Mouse (Mus musculus) B cell, adult (primary cell): ENCODE results near the gene Alpk3. TPM values are rescaled to one million over a fixed set of nuclear protein-coding genes. Genes with fewer than 3 reads are reported as not detected.

Source experiments
- total RNA-seq: library from RNA; stranded (reverse); gene quantifications from 4 replicates; pipeline ENCODE4 v1.2.4, GENCODE M21; 2023; ENCODE audit not compliant: inconsistent age

Alpk3 gene
- total RNA-seq, result 0.21 to 0.54 TPM (median 0.34 TPM) in 4 replicates

DNA sequence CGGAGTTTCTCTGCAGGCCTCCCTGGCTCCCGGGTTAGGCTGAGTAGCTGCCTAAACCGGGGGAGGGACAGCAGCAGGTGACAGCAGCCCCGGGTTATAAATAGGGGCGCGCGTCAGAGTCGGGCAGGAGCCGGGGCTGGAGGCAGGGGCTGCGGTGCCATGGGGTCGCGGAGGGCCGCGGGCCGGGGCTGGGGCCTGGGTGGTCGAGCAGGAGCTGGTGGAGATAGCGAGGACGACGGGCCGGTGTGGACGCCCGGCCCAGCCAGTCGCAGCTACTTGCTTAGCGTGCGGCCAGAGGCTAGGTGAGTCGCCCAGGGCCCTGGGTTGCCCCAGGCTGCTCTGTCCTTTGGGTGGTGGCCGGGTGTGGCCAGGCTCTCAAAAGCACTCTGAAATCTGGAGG, at the start of gene Alpk3:
Alpk3 (plus strand) TSS at position 130 of the 400 bp plus-strand sequence.

DNA sequence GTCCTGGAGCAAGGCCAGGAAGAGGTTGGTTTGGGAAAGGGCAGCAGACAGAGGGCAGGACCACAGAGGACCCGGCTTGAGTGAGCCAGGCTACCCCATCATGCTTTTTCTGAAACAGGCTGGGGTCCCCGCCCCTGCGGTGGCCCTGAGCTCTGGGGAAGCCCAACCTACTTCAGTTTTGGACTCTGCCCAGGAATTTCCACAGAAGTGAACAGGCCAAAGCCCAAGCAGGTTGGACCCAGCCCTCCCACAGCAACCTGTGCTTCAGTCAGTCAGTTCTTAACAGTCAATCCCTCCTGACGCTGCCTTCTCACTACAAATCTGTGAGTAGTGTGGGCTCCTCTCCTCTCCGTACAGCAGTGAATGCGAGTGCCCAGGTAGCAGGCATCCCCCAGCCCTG, 57.2 kb downstream of the Alpk3 start, which contains the start of gene Slc28a1:
Slc28a1 (plus strand) TSS at position 245 of the 400 bp plus-strand sequence.

Other genes starting within 250 kb of the Alpk3 start
- 461 to 537 TPM (median 510 TPM) in 4 replicates for gene Iqgap1, start 231.6 kb upstream of the Alpk3 start, total RNA-seq
- 6.3 to 7.9 TPM (median 7.4 TPM) in 4 replicates for gene Zscan2, start 196.7 kb upstream of the Alpk3 start, total RNA-seq
- gene Wdr73, start 156.3 kb upstream of the Alpk3 start, total RNA-seq, result 14.7 to 21.3 TPM (median 18.3 TPM) in 4 replicates
- gene Nmb, start 152.5 kb upstream of the Alpk3 start, total RNA-seq, result 11.0 to 13.3 TPM (median 11.3 TPM) in 4 replicates
- 78.0 to 99.4 TPM (median 83.5 TPM) in 4 replicates for gene Sec11a, start 109.8 kb upstream of the Alpk3 start, total RNA-seq
- gene Zfp592, start 63.9 kb upstream of the Alpk3 start, total RNA-seq, result 91.0 to 128 TPM (median 110 TPM) in 4 replicates
- not detected in 4 replicates for gene Slc28a1, start 57.2 kb downstream of the Alpk3 start, total RNA-seq
- gene Pde8a, start 156.0 kb downstream of the Alpk3 start, total RNA-seq, result 12.4 to 17.0 TPM (median 14.7 TPM) in 4 replicates